Mouse (Mus musculus): ENCODE measurements around the gene Zfp580. TPM values are rescaled to one million over a fixed set of nuclear protein-coding genes. Genes with fewer than 3 reads are reported as not detected.
"Not testable (repeated sequence)": the region's sequence is repeated elsewhere in the genome, so short reads cannot be mapped to it uniquely, and the experiment has no call there.

The Zfp580 gene
- polyA plus RNA-seq (2015; fragmentation: Nextera tagmentation; extraction: Ambion mirVana) = 14.9 and 15.2 TPM in 2 replicates

DNA sequence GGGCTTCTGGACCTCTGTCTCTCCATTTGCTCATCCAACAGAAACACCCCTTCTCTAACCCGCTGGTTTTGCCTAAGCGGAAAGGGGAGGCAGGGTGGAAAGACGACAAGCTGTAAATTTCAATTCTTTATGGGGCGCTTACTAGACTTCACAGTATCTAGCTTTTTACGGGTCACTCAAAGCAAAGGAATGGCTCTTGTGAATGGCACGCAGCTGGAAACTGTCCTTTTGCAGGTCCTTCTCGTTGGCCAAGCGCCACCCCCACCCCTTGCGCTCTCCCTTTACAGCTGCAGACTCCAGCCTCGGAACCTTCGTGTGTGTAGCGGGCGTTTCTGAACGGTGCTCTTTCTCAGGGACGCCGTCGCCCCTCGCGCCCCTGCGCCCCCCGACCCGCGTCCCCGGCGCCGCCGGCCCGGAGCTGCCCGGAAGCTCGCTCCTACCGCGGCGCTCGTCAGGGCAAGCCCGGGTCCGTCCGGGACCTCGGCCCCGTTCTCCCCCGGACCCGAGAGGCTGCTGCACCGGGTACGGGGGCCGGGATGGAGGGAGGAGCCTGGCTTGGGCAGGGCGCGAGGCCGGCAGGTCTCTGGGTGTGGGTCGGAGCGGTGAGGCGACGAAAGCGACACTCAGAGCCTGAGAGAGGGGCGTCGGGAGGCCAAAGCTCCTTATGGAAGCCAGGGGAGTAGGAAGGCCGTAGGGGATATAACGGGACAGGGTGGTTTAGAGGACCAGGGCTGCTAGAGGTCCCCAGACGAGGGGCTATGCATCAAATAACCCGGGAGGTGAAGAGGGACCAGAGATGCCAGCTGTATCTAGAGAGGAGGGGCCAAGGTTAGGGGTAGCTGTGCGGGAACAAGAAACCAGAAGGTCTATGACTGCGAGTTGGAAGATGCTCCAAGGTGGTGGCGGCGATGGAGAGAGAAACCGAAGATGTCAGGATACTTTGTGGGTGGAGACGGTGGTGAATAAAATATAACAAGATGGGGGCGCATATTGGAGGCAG lies at the start of gene Zfp580:
Gene Zfp580, plus strand, starts transcription at position 346 of the 1,000 bp plus-strand sequence.
- Histone ChIP-seq H3K4me1 (ENCODE audit: control insufficient read depth, insufficient read depth, low read length) (peaks cover 24% of the 10 kb centered on the region), H3K27ac (ENCODE audit: low read length) (peak within 1 kb of the TSS; percentile 16; the same call in 1 of the 2 replicates), H3K4me3 (ENCODE audit: low read length) (peak within 1 kb of the TSS; percentile 78), H3K4me2 (ENCODE audit: low read depth, low read length) (peak within 1 kb of the TSS; percentile 92), H3K9ac (ENCODE audit: low read length) (peak within 1 kb of the TSS; percentile 86), H3K36me3 (ENCODE audit: control insufficient read depth, insufficient read depth) (no peaks in the 10 kb centered on the region), H3K9me3 (replicated peaks; ENCODE audit: control insufficient read depth, low read length) (no peaks in the 10 kb centered on the region), H3K27me3 (ENCODE audit: control insufficient read depth, insufficient read depth, low read length) (peaks cover 40% of the 10 kb centered on the region)
- 1% methylated on average over 64 of the region's 65 CpGs for WGBS
- peak; percentile 75 for ATAC-seq (replicated peaks; ENCODE audit: extremely low read depth, insufficient read depth, low FRiP score)

DNA sequence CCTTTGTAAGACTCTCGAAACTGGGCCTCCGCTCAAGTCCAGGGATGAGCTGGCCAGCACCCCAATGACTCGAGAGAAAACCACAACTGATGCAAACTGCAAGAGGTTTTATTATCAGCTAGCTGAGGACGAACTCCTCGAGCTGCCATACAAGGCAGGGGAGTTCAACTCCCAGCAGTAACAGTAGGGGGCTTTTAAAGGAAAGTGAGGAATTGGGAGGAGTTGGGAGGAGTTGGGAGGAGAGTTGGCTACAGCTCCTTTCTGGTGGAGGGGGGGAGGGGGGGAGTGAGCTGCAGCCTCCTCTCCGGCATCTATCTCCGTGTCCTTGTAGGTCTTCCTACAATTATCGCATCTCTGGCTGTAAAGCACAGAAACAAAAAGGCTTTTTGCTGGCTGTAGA lies 48.5 kb upstream of the Zfp580 start:
- H3K36me3 ChIP-seq (ENCODE audit: control insufficient read depth, insufficient read depth) = peaks cover 14% of the 10 kb centered on the region
- H3K4me1 ChIP-seq (ENCODE audit: control insufficient read depth, insufficient read depth, low read length); H3K27me3 ChIP-seq (ENCODE audit: control insufficient read depth, insufficient read depth, low read length); H3K9me3 ChIP-seq (replicated peaks; ENCODE audit: control insufficient read depth, low read length); H3K4me2 ChIP-seq (ENCODE audit: low read depth, low read length); H3K27ac ChIP-seq (ENCODE audit: low read length); ATAC-seq (replicated peaks; ENCODE audit: extremely low read depth, insufficient read depth, low FRiP score); H3K4me3 ChIP-seq (ENCODE audit: low read length); H3K9ac ChIP-seq (ENCODE audit: low read length): not testable (repeated sequence)
- whole genome bisulfite sequencing = 66% methylated on average over 8 of the region's 8 CpGs

DNA sequence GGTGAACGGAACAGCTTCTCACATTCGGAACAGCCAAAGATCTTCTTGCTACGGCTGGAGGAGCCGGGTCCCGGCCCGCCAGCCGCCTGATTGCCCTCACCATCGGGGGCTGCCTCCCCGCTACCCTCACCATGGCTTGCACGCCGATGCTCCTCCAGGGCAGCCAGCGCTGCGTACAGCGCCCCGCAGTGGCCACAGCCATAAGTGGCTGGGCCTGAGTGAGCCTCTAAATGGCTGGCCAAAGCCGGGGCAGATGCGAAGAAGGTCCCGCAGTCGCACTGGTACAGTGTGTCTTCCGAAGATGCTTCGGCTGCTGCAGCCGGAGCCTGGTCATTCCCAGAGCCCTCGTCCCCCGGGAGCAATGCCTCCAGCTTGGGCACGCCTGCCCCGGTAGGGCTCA lies 43.1 kb upstream of the Zfp580 start:
- H3K4me1 ChIP-seq (ENCODE audit: control insufficient read depth, insufficient read depth, low read length) = peaks cover 1% of the 10 kb centered on the region; the same call in 1 of the 2 replicates
- no peaks in the 10 kb centered on the region for H3K9me3 ChIP-seq (replicated peaks; ENCODE audit: control insufficient read depth, low read length)
- H3K9ac ChIP-seq (ENCODE audit: low read length) = no peak overlapping the region
- peaks cover 60% of the 10 kb centered on the region for H3K36me3 ChIP-seq (ENCODE audit: control insufficient read depth, insufficient read depth)
- H3K27me3 ChIP-seq (ENCODE audit: control insufficient read depth, insufficient read depth, low read length) = no peaks in the 10 kb centered on the region
- no peak overlapping the region for H3K27ac ChIP-seq (ENCODE audit: low read length)
- H3K4me2 ChIP-seq (ENCODE audit: low read depth, low read length) = no peak overlapping the region
- 95% methylated on average over 26 of the region's 26 CpGs for WGBS
- no peak overlapping the region for H3K4me3 ChIP-seq (ENCODE audit: low read length)
- ATAC-seq (replicated peaks; ENCODE audit: extremely low read depth, insufficient read depth, low FRiP score) = no peak

DNA sequence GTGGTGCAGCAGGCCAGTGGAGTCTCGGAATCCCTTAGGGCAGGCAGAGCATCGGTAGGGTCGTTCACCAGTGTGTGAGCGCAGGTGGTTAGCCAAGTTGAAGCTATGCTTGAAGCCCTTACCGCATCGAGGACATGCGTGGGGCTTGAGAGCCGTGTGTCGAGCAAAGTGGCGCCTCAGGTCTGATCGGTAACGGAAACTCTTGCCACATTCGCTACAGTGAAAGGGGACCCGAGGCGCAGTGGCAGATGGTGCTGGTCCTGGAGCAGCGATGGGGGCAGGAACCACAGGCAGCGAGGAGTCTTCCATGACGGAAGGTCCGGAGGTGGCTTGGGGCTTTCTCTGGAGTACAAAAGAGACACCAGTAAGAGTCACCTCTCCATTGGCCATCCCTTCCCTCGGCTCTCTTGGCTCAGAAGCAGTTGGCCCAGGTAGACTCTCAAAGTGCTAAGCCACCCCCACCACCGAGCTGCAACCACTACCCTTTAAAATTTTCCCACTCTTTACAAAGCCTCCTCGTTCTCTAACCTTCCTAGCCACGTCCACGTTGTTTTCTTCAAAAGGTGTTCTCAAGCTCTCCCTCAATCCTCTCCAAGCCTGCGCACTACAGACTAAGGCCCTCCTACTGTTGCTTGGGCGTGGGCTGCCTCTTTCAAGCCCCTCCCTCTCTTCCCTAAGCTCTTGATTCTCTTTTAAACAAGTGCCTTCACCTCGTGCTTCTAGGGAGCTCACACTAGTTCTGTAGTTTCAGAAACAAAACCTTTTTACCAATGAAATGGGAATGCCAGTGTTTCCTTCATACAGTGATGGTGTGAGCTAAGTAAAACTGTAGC lies 38.4 kb upstream of the Zfp580 start:
- Histone ChIP-seq H3K27me3 (ENCODE audit: control insufficient read depth, insufficient read depth, low read length) (no peaks in the 10 kb centered on the region), H3K4me1 (ENCODE audit: control insufficient read depth, insufficient read depth, low read length) (peaks cover 8% of the 10 kb centered on the region), H3K27ac (ENCODE audit: low read length) (no peak overlapping the region), H3K9me3 (replicated peaks; ENCODE audit: control insufficient read depth, low read length) (0 out of 2 replicates have a peak, but pooled peaks cover 2% of the 10 kb centered on the region), H3K4me3 (ENCODE audit: low read length) (no peak overlapping the region), H3K9ac (ENCODE audit: low read length) (no peak overlapping the region), H3K4me2 (ENCODE audit: low read depth, low read length) (peak overlapping the region; percentile 68), H3K36me3 (ENCODE audit: control insufficient read depth, insufficient read depth) (peaks cover 49% of the 10 kb centered on the region)
- WGBS = 88% methylated on average over 27 of the region's 27 CpGs
- ATAC-seq (replicated peaks; ENCODE audit: extremely low read depth, insufficient read depth, low FRiP score) = no peak

DNA sequence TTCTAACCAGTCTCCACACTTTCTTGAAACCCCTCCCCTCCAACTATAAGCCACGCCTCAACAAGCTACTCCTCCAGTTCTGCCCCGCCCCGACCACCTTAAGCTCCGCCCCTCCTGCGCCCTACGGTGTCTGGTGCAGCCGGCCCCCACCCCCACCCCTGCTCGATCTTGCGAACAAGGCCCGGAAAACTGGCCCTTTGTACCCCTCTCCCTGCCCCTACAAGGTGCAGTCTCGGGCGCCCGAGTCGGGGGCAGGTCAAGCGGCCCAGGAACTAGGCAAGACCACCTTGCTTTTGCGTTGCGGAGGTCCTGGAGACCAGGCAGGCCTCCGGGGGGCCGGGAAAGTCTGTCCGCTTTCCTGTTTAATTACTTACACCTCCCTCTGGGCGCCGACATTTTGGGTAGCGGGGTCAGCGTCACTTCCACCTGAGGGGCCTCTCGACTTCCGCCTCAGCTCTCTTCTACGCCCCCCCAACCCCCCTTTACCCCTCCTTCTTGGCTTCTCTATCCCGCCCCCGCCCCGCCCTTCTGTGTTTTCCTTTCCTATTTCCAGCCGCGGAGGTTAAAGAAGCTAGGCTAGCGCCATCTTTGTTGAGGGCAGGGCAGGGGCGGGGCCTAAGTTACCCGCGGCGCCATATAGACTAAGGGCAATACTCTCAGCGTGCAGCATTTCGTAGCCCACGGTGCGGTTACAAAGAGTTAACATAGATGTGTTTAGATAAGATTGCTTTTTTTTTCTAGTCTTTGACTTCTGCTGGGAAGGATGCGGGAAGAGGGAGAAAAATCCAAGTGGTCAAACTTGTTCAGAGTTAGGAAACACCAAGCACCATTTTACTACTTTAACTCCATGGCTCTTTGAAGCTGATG lies 36.9 kb upstream of the Zfp580 start, which contains the start of the genes Zfp524 and Fiz1:
Gene Zfp524, plus strand, starts transcription at position 165 of the 867 bp plus-strand sequence.
Gene Fiz1, minus strand, starts transcription at position 447 of the 867 bp plus-strand sequence.
- peak; percentile 75 for ATAC-seq (replicated peaks; ENCODE audit: extremely low read depth, insufficient read depth, low FRiP score)
- H3K36me3 ChIP-seq (ENCODE audit: control insufficient read depth, insufficient read depth) = peaks cover 34% of the 10 kb centered on the region

DNA sequence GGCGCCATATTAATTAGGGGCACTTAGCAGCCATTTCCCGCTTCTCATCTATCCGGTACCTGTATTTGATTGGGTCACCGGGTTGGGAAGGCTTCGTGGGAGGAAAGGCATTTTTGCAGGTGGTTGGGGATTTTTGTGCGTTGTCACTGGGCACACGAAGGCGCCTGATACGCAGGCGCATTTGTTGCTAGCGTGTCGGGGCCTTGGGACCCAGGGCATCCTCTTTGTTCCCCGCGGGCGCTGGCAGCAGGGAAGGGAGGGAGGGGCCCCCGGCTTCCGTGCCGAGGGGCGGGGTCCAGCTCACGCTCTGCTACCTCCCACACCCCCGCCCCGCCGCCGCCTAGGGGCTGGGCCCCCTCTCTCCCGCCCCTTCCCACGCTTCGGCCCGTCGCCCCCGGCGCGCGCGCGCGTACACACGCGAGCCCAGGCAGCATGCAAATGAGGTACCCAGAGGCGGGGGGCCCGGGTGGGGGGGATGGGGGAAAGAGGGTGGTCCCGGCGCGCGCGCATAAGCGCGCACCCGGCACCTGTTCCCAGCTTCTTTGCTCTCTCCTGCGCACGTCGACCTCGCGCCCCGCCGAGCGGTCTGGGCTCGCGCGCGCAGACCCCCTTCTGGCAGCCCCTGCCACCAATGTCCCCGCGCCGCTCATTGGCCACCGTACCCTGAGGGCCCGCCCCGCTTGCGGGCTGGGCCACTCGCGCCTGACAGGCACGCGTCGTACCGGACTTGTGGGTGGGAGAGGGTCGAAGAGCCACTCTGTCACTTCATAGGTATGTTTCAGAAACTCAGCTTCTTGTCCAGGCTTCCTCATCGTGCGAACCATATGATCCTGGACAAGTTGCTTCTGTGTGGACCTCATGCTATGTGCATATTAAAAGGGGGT lies 36.0 kb upstream of the Zfp580 start, which contains the start of gene Gm44973:
Gene Gm44973, plus strand, starts transcription at position 379 of the 884 bp plus-strand sequence.
- Histone ChIP-seq H3K4me2 (ENCODE audit: low read depth, low read length) (peak within 1 kb of the TSS; percentile 84), H3K9me3 (replicated peaks; ENCODE audit: control insufficient read depth, low read length) (0 out of 2 replicates have a peak, but pooled peaks cover 2% of the 10 kb centered on the region), H3K27ac (ENCODE audit: low read length) (peak within 1 kb of the TSS; percentile 99), H3K9ac (ENCODE audit: low read length) (peak within 1 kb of the TSS; percentile 94), H3K27me3 (ENCODE audit: control insufficient read depth, insufficient read depth, low read length) (no peaks in the 10 kb centered on the region), H3K4me1 (ENCODE audit: control insufficient read depth, insufficient read depth, low read length) (peaks cover 9% of the 10 kb centered on the region), H3K4me3 (ENCODE audit: low read length) (peak within 1 kb of the TSS; percentile 88), H3K36me3 (ENCODE audit: control insufficient read depth, insufficient read depth) (peaks cover 25% of the 10 kb centered on the region)
- peak; percentile 77 for ATAC-seq (replicated peaks; ENCODE audit: extremely low read depth, insufficient read depth, low FRiP score)
- WGBS = under 1% methylated on average over 62 of the region's 76 CpGs

More for the DNA sequence above, 36.9 kb upstream of the Zfp580 start, which contains the start of the genes Zfp524 and Fiz1:
- Histone ChIP-seq H3K4me3 (ENCODE audit: low read length) (peak within 1 kb of the TSS; percentile 88), H3K4me2 (ENCODE audit: low read depth, low read length) (peak within 1 kb of the TSS; percentile 84), H3K27me3 (ENCODE audit: control insufficient read depth, insufficient read depth, low read length) (no peaks in the 10 kb centered on the region), H3K27ac (ENCODE audit: low read length) (peak within 1 kb of the TSS; percentile 99), H3K9me3 (replicated peaks; ENCODE audit: control insufficient read depth, low read length) (0 out of 2 replicates have a peak, but pooled peaks cover 2% of the 10 kb centered on the region), H3K4me1 (ENCODE audit: control insufficient read depth, insufficient read depth, low read length) (peaks cover 9% of the 10 kb centered on the region), H3K9ac (ENCODE audit: low read length) (peak within 1 kb of the TSS; percentile 94)
- under 1% methylated on average over 42 of the region's 42 CpGs for WGBS

DNA sequence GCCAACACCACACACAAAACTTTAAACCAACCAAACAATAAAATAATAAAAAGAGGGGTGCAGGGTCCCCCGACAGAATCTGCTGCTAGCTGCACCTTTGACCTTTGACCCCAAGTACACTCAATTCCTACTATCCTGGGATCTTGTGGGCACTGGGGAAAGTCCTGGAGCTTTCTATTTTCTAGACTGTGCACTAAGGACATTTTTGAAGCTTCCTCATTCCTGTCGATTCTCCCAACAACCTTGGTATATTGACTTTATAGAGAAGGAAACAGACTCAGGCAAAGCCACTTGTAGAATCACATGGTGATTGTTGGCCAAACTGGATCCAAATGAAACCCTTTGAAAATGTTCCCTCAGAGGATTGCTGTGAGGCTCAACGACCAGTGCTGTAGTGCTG lies 35.3 kb upstream of the Zfp580 start:
- Histone ChIP-seq H3K9me3 (replicated peaks; ENCODE audit: control insufficient read depth, low read length) (0 out of 2 replicates have a peak, but pooled peaks cover 2% of the 10 kb centered on the region), H3K4me2 (ENCODE audit: low read depth, low read length) (peak overlapping the region; percentile 84), H3K9ac (ENCODE audit: low read length) (peak overlapping the region; percentile 78), H3K27me3 (ENCODE audit: control insufficient read depth, insufficient read depth, low read length) (no peaks in the 10 kb centered on the region), H3K4me3 (ENCODE audit: low read length) (peak overlapping the region; percentile 88), H3K4me1 (ENCODE audit: control insufficient read depth, insufficient read depth, low read length) (peaks cover 11% of the 10 kb centered on the region), H3K36me3 (ENCODE audit: control insufficient read depth, insufficient read depth) (peaks cover 19% of the 10 kb centered on the region), H3K27ac (ENCODE audit: low read length) (peak overlapping the region; percentile 99)
- WGBS = 63% methylated on average over 3 of the region's 3 CpGs
- ATAC-seq (replicated peaks; ENCODE audit: extremely low read depth, insufficient read depth, low FRiP score) = no peak
